Mouse (Mus musculus): ENCODE results near the gene Mipol1.

The Mipol1 gene

DNA sequence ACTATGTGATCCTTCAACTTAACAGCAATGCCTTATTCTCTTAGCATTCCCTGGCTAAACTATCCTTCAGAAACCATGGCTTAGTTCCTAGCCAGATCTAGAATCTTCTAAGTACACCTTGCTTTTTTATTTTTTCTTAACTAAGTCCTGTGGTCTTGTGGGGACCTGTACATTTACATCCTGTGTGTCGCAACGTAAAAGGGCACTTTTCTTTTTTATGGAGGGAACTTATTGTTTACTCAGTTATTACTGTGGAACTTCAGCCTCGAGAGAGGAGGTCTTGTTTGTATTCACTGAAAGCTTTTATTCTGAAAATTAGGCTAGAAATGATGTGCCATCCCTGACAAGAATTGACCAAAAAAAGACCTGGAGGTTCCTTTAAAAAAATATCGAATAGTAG is 298.1 kb downstream of the Mipol1 start:
- no peak for DNase-seq

DNA sequence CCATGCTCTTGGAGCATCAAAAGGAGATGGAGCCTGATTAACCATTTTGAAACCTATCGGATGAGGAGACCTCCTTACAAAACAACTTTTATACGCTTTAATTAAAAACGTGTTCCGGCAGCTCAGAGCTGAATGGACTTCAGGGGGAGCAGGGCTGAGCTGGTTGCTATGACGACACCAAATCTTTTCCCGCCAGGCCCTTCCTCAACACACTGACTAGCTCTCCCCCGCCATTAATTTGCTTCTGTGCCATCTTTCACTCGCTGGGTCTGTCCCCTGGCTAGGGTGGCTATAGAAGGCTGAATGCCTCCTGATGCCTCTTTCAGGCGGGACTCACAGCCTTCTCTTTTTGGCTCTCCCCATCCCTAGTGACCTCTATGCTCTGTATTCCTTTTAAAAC is 300.2 kb downstream of the Mipol1 start:
- DNase-seq: no peak

DNA sequence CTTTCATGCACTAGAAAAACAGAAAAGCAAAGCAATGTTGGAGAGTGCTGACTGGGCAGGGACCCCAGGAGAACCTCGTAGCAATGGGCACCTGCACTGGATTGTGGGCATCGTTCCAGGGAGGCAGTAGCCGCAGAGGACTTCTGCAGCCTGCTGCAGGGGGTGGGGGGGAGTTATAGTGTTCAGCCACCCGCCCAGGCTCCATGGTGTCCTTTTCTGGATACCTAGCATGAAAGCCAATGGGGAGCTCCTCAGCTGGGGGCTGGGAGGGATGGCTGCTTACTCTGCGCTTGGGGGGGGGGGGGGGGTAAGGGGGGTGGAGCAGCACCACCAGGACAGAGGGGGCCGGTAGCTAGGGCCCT is 304.3 kb downstream of the Mipol1 start:
- DNase-seq: no peak

DNA sequence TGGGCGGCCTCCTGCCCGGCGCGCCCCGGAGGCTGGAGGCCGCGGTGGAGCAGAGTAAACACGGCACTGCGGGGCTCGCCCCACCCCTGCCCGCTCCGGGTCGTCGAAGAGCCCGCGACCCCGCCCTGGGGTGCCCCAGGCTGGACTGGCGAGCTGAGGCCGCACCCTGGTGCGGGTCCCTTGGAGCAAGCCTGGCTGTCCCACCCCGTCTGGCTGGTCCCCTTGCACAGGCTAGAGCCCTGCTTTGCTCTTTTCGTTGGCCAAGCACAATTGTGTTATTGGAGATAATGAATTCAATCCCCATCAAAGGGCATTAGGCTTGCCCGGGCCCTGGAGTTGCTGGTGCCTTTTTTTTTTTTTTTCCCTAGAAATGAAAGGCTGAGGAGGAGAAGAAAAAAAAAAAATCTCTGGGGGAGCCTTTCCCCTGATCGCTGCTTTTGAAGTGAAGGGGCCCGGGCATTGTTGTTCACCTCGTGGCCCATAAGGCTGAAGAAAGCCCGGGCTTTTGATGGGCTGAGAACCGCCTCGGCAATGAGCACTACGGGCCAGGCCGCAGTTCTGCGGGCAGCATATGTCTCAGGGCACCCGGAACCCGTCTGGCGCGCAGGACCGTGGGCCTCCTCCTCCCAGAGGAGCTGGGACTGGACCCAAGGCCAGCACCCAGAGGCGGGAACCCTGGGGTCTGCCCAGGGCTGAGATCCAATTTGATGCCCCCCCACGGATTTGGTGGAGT is 304.8 kb downstream of the Mipol1 start:
- peak in 1 of 2 experiments; percentile 7 for DNase-seq

DNA sequence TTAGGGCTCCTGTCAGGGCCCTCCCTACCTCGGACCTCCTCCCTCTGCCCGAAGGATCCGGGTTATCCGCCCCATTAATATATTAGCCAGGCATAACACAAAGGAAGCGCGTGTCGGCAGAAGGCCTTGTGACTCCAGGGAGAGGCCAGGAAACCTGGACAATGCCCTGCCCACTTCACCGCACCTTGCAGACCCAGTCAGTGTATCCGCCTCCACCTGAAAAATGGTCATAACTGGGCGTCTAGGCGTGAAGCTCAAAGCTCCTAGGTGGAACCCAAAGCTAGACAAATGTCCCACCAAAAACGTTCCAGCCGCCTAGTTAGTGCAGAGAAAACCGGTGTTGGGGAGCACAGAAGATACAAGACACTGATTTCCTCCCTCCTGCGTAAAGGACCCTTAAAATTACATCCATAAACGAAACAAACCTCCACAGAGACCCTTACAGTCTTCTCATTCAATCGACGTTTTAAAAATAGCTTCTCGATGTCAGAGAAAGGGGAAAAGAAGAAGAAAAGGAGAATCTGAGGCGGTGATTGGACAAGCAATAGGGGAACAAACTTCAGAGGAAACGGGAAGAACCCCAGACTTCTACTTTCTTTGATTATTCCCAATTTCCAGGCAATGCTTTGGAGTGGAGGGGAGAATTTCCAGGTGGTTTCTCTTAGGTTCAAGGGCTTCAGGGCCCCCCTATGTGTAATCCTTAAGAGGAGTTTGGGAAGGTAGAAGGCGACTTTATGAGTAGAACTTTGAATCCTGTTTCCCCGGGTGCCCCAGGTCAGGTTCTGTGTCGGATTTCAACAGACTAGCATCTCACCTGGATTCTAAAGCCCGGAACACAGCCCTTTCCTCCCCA is 306.1 kb downstream of the Mipol1 start:
- no peak for DNase-seq

DNA sequence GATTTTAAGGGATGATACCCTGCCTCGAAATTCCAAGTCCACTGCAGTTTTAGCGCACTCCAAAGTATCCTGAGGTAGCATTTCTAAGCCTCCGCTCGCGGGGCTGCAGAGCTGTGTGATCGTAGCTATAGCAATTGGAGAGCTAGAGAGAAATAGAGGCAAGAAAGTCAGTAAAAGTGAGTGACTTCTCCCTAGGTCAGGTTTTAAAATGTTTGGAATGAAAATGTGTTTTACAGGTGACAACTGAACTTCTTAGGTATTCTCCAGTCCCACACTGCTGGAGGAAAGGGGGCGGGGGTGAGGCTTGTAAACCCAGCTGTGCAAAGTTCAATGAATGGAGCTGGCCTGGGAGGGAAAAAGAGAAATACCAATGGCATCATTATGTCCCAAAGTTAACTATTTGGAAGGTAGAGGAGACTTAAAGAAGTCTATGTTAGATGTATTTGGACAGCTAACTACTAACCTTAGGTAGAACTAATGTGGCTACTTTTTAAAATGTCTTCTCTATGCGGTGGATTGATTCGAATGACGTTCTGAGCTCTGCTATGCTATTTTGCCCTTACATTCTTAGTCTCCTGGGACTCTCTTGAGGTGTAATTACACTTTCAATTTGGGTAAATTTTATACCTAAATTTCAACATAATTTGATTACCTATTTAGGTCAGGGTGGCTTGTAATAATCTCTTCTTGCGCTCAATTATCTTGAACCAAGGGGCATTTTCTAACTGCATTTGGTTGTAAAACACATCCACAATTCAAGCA is 306.9 kb downstream of the Mipol1 start:
- DNase-seq: no peak

DNA sequence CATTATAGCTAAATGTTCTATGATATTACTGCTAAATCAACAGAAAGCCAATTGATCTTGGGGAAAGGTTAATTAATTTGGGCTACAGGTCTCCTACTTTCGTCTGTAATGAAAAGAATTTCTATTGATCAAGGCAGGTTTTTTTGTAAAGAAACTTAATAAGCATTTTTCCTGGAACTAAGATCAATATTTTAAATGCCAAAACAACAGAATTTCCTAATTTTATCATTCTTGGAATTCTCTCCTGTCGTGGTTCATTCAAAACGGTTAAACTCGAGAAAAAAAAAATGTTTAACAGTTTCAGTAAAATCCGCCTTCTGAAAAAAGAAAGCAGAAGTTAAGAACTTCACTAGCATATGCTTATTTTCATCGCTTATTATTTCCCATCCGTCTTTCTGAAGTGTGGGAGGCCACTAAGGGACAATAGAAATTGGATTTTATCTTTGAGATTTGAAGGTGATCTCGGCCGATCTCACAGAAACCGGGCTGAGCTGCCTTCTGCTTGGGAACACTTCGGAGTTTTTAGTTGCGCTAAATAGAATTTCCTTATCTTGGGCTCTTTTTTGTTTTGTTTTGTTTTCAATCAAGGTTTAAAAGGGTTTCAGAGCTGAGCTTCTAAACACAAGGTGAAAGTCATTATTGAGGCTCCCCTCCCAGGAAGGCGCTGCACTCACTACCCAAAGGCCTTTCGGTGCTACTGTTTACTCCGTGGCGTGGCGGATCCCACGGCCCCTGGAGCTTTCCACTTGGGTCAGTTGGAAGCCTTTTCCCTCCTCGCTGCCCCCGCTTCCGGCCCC is 307.8 kb downstream of the Mipol1 start:
- DNase-seq: peak in 1 of 2 experiments; percentile 9

DNA sequence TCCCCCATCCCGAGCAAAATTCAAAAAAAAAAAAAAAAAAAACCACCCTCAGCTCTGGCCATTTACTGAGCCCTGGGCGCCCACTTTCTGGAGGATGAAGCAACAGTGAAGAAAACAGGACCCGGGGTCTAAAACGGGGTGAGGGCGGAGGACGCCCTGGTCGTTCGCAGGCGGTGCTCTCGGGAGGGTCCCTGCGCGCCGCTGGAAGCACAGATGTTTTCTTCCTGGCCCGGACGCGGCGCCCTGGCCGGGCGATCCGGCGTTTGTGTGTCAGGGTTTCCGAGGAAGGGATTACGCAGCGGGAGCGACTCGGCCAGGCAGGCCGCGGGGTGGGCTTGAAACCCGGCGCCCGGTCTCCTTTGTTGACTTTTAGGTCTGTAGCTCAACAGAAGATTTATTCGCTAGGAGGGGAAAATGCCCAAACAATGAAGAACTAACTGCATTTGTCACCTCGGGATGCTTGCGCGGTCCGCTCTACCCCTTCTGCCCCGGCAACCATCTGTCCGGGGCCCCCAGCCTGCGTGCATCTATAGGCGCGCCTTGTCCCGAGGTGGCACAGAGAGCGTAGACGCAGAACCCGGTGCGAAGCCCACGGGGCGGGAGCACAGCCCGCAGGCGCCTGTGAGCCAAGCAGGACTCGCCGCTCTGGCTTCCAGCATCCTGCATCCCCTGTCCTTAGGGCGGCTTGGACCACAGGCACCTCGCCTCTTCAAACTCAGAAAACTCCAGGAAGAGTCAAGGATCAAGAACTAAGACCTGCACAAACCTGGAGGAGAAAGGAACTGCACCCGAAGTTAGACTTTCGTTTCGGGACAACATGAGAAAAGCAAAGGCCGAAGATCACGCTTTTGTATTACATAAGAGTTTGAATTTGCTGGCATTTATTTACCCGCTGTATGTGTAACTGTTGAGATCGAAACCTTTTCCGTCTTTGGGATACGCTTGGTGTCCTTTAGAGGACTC is 308.6 kb downstream of the Mipol1 start:
- peak; percentile 28 to 48 for DNase-seq

DNA sequence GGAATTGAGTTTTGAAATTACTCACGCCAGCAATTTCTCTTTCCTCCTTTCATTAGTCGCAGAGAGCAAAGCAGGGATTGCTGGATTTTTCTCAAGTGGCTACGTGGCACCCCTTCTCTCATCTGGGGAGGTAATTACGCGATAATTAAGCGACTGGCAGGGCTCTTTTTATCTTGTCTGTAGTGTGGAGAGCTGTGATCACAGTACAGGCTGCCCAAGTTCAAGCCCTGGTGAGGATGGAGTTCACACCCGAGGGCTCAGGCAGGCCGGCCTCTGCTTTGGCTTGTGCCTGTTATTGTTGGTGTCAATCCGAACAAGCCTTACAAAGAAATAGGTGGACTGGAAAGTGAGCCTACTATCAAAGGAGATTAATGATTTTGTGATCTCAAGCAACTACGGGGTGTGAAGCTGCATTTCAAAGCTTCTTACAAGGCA is 309.3 kb downstream of the Mipol1 start:
- DNase-seq: peak in 1 of 2 experiments; percentile 32

DNA sequence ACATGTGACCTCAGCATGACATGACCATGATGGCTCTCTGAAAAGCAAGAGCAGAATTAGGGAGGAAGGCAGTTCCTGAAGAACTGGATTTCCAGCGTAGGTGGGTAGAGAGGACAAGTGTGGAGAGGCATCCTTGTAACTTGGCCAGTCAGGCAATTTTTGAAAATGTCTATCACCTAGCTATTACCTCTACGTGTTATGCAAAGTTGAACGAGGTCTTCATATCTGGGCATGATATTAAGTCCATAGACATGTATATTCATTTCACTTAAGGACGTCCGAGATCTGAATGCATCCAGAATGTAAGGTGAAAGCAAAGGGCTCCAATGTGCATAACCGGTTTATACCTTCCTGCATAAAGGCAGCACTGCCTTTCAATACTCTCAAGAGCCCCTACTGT is 310.9 kb downstream of the Mipol1 start:
- DNase-seq: no peak

DNA sequence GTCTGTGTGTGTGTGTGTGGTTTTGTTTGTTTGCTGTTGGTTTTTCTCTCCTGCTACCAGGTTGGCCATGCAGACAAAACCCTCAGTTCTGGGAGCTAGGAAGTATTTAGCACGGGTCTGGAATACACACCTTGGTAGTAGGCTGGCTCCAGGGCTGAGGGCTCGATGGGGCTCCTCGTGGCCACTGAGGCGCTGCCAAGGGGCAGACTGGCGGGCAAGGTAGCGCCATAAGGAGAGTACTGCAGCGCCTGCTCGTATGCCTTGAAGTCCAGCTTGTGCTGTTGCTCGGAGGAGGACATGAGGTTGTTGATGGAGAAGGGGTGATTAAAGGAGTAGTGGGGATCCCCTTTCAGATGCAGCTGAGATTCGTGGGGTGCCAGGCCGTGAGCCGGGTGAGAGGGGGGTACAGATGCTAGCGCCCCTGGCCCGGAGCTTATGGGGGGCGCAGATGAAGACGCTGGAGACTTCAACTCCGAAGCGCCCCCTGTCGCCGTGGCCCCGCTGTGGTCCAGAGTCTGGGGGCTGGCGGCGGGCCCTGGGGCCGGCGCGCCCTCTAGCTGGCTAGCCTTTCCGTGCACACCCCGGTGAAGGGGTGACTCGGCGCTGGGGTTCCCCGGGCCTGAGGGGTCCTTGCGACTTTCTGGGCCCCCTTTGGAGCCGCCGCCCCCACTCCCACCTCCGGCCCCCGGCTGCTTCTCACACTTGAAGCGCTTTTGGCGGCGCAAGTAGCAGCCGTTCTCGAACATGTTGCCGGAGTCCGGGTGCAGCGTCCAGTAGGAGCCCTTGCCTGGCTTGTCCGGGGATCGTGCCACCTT is 311.9 kb downstream of the Mipol1 start:
- DNase-seq: peak in 1 of 2 experiments; percentile 14

DNA sequence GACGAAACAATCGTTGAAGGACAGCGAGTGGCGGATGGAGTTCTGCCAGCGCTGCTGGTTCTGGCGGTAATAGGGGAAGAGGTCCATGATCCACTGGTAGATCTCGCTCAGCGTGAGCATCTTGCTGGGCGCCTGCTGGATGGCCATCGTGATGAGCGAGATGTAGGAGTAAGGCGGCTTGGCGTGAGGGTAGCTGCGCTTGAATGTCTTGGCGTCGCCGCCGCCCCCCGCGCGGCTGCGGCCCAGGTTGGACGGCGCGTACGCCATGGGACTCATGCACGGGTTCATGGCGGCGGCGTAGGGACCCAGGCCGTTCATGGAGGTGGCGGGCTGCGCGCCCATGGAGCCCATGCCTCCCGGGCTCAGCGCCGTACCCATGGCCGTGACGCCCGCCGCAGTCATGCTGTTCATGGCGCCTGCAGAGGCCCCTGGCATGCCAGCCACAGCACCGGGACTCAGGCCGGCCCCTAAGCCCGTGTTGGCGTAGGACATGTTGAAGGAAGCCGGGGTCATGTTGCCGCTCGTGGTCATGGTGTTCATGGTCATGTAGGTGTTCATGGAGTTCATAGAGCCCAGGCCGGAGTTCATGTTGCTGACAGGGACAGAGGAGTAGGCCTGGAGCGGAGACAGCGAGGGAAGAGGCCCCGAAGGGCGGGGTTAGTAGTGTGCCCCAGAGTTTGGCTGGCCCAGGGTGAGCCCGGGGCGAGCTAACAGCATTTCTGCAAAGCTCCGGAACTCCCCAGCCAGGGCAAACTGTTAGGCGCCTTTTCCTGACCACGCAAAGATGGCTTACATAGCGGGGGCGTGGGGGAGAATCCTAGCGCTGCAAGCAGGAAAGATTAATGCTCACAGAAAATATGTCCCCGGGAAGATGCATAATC is 312.8 kb downstream of the Mipol1 start:
- DNase-seq: peak in 1 of 2 experiments; percentile 10

DNA sequence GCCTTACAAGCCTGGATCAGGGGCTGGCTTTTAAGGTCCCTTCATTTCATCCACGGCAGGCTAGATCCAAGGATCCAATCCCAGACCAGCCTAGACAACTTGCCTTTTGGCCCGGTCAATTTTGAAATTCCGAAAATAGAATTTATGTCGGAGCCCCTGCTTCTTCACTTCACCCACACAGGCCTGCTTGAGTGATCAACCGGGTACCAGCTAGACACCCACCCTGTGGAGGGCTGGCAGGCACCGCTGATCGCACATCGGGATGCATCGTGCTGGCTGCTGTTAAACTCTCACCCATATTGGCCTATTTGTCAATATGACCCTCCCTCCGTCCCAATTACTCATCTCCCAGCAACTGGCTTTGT is 313.4 kb downstream of the Mipol1 start:
- peak in 1 of 2 experiments; percentile 6 for DNase-seq

DNA sequence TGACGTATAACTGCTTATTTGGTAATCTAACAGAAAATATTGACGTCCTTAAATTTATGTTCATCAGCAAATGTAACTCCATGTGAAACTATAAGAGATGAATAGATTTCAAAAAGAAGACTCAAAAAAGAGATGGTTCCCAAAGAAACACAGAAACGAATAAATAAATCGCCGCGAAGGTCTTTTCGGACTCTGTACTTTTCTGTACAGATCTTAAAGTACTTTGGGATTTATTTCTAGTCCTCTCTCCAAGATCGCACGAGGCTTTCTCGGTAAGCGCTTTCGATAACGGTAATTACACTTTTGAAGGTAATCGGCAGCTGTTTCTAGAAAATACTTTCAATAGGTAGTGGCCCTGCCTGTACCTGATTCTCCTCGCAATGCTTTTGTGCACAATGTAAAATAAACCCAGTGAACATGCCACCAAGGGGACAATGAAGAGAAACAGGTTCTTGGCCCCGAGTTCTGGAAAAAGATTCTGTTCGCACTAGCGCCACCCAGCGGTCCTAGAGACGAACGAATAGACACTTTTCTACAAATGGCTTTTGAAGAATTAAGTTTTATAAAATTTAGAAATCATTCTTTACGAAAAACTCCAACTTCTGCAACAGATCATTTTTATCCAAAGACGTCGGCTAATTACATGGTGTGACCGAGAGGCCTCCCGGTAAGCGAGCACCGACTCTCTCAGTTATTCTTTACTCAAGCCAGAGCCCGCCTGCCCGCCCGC is 314.6 kb downstream of the Mipol1 start:
- peak; percentile 56 to 81 for DNase-seq

DNA sequence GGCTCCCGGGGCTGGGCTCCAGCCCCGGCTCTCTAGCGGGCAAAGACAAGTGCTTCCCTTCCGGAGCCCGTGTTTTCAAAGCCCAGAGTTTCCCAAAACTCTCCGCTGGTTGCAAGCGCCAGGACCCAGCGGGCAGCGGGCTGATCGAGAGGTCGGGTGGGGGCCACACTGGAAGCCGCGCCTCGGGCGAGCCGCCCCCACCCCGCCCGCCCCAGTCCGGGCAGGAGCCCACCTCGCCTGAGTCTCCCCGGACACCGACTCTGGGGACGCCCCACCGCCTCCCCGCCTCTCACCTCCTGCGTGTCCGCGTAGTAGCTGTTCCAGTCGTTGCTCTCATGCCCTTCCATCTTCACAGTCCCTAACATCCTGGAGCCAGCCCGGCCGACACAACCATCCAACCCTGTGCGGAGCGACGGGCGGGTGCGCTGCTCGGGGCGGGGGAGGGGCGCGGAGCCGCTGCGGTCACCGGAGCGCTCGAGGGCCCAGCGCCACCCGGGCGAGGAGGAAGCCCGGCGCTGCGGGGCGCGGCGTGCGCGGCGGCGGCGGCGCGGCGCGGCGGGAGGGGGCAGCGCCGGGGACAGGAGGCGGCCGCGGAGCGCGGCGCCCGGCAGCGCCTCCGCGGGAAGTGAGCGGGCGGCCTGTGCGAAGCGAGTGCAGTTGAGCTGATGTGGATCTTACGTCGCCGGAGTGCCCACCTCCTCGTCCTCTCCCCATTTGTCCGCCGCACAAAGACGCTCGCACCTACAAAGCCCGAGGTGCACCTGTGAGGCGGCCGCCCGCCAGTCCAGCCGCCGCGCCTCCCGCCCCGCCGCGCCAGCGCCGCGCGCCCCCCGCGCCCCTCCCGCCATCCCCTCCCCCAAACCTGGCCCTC is 315.4 kb downstream of the Mipol1 start:
- DNase-seq: peak in 1 of 2 experiments; percentile 42

Data from kidney, postnatal 36 days (tissue).